Mouse (Mus musculus) forebrain, embryonic 10.5 days (tissue): ENCODE measurements around the gene Pou5f2. TPM values are rescaled to one million over a fixed set of nuclear protein-coding genes. Genes with fewer than 3 reads are reported as not detected.

Source experiments
- polyA plus RNA-seq: library from polyadenylated mRNA; unstranded; fragments of >200 nt; fragmentation: Nextera tagmentation; extraction: Ambion mirVana; gene quantifications from 2 replicates; pipeline ENCODE4 v1.2.1, GENCODE M21; 2016

Pou5f2 gene
- polyA plus RNA-seq, 1 experiment from 2014 or later = 1.2 TPM

Other genes with a start within 250 kb of the Pou5f2 start
- gene Nr2f1, start 174.9 kb downstream of the Pou5f2 start, polyA plus RNA-seq = 64.9 and 66.1 TPM in 2 replicates